Mouse (Mus musculus) granulocyte monocyte progenitor cell, adult 5-6 weeks (primary cell): ENCODE data around the gene Ak9. TPM values are rescaled to one million over a fixed set of nuclear protein-coding genes. Genes with fewer than 3 reads are reported as not detected.

Source experiments
- ATAC-seq: replicated peaks from 2 replicates; pipeline ENCODE4 v1.8.0; 2016; ENCODE audit warnings: mild to moderate bottlenecking, moderate TSS enrichment, inconsistent platforms; ENCODE audit not compliant: poor library complexity, severe bottlenecking
- total RNA-seq, 2 experiments: library from RNA; stranded (forward) in 1 of 2; stranded (reverse) in 1 of 2; fragments of 200-712, 200-1000 nt in 1 of 2; fragments of >200 nt in 1 of 2; fragmentation: Nextera tagmentation in 1 of 2; gene quantifications; 2 replicates each; pipeline ENCODE4 v1.2.3; 2014 to 2017

The Ak9 gene
- total RNA-seq (2014; fragmentation: Nextera tagmentation) (not detected in 2 replicates), total RNA-seq (2017) (not detected in 2 replicates)

- peak; percentile 73 for ATAC-seq
Measured at GRCm38 (mm10) chr10:41303639-41304444, at the start of gene Ak9. Gene Ak9 (plus strand): TSS chr10:41303980.

DNA sequence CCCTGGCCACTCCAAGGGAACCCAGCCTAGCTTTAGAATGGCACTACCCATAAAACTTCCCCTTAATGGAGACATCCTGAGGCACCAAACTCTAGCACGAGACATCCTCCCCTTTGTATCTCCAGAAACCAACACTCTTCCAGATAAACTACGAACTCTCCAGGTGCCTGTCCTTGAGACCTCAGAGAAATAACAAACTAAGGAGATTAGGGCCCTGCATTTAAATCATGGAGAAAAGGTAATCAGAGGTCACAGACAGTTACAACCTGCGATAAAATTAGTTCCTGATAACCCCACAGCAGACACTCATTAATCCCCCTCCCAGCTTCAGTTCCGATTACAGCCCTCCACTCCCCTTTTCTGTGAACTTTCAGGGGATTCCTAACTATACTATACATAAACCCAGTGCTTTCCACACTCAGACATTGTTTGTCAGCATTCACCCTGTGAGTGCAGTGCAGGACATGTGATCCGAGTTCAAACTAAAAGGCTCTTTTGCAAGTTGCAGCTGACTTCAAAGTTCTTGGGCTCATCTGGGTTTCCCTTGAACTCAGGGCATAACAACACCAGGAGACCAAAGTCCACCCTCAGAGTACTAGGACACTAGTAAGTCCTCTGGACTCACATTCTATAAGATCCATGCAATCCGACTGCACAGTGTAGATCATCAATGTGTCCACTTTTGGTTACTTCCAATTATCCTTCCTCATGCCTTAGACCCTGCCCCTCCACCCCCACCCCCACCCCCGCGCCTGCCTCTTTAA, 43.4 kb upstream of the Ak9 start:
- ATAC-seq, result no peak

GRCm38 (mm10) chr10:41261218-41261617, 42.6 kb upstream of the Ak9 start:
- no peak for ATAC-seq

- no peak for ATAC-seq
Measured at GRCm38 (mm10) chr10:41261889-41262288, 41.9 kb upstream of the Ak9 start.

DNA sequence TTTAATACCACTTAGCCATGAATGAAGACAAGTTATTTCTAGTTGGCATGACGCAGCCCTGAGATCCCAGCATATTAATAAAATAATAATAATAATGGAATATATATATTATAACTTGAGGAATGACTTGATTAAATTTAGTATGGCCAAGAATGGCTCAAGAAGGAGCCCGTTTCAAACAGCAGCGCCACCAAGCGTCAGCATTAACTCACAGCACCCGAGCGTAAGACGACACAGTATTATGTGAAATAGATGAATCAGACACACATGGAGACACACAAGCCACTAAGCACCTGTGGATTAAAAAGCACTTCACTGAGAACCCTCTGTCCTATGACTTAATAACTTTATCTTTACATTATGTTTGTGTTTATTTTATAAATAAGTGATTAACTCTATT, 31.9 kb upstream of the Ak9 start:
- no peak for ATAC-seq

DNA sequence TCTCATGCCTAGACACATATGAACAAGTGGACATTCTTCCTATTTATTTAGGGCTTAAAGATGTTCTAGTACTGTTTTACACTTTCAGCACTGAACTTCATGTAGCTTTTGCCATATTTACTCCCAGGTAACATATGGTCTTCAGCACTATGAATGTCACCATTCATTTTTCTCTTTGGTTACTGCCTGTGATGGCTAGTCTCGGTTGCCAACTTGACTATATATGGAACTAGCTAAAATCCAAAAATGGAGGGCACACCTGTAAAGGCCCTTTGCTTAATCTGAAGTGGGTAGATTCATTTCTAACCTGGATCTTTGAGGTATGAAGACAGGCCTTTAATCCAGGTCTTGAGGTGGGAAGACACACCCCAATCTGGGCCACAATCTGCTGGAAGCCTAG, 28.9 kb upstream of the Ak9 start:
- no peak for ATAC-seq

DNA sequence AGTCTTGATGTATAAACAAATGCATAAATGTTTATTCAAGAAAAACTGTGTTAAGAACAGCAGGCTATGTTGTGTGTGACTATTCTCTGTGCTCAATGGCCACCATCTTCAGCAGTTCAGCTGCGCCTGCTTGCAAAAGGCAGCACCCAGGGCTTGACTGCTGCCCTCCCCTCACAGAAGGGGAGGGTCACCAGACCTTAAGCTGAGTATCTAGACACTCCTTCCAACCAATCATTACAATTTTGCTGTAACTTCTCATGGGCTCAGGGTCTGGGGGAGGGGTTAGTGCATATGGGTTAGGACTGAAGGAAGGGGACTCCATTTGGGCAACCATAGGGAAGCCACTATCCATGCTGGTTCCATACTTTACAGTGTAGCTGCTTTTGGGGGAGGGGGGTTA, 25.0 kb upstream of the Ak9 start:
- ATAC-seq, result no peak

DNA sequence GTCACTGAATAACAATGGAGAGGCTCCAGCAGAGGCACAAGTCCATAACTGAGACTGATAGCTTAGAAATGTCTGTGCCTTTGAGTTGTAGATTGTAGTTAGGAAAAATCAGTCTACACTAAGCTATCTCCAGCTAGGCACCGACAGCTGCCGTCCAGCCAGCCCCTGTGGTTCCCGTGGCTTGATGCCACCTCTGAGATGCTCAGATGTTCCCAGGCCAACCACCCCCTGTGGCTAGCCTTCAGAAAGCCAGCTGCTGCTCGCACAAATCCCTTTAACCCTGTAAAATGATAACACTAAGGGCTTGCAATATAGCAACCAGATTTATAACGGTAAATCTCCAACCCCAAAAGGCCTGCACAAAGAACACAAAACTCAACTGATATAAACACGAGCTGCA, 23.6 kb upstream of the Ak9 start:
- no peak for ATAC-seq

DNA sequence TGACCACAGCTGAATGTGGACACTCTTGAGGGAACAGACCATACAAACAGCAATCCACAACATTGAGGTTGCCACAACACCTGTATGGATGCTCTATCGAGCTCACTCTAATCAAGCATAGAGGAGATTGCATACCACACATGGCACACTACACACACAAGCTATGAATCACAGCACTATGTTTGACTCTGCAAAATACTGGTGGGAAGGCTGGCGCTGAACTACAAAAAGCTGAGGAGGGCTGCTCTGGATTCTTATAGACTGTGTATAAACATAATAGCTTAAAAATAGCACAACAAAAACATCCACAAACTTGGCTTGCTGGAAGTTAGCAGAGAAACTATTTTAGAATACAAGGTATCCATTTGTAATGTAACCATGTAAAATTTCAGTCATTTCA, 23.0 kb upstream of the Ak9 start:
- no peak for ATAC-seq

GRCm38 (mm10) chr10:41282086-41282485, 21.7 kb upstream of the Ak9 start:
- ATAC-seq, result no peak

DNA sequence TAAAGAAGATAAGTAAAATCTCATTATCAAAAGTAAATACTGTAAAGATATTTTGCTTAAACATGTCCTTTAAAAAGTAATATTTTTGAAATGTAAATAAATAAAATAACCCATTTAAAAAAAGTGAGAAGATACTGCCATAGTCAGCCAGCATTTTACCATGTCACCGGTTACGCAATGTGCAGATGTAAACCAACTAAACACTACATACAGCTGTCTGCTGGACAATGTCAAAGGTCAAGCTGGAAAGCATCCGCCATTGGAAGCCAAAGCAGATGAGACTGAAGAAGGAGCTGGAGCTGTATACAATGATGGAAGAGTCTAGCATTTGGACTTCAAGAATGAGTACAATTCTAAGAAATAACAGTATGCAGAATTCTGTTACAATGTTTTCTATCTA, 16.2 kb upstream of the Ak9 start:
- ATAC-seq, result no peak

DNA sequence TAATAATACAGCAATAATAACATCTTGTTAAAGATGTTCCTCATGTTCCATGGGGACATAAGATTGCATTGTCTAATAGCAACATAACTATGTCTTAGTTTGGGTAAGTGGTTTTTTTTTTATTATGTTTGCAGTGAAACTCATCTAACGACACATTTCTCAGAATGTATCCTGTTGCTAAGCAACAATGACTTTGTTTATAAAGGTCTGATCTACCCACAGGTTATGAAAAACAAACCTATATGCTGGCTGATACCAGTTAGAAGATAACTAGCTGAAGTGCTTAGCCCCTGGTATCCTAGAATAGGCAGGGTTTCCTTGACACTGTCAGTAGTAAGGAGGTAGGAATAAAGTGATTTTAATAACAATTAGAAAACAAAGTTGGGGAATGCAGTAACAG, 15.7 kb upstream of the Ak9 start:
- no peak for ATAC-seq

- ATAC-seq, result peak; percentile 92
Measured at GRCm38 (mm10) chr10:41288771-41289415, 14.9 kb upstream of the Ak9 start.

DNA sequence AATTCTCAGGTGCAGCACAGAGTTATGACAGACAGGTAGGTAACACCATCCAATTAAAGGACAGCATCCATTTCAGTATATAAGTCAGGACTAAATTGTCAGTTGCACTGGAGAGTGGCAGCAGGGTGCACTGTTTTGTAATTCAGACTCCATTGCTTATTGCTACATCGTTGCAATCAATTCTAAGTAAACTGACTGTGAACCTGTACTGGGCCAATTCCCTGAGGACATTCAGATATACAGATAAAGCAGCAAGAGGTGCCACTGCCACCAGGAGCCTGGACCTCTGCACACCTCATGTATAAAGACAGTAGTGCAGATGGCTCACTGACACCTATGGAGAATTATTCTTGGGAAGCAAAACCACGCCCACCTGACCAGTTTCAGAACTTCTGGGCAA, 12.8 kb upstream of the Ak9 start:
- ATAC-seq, result no peak

DNA sequence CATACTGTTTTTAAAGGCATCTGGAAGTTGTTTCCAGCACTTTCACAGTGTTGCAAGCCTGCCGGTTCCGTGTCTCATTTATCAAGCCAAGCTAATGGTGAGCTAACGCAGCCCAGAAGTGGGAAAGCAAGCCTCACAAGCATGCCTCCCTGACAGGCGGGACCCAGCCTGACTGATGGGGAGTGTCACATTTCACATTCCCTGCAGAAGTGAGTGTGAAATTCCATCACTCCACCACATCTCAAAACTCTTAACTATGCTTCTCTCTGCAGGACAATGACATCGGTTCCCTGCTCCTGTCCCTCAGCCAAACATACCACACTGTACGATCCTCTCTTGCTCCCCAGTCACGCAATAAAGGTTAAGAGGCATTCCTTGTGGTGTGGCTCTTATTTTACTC, 10.8 kb upstream of the Ak9 start:
- ATAC-seq, result no peak

DNA sequence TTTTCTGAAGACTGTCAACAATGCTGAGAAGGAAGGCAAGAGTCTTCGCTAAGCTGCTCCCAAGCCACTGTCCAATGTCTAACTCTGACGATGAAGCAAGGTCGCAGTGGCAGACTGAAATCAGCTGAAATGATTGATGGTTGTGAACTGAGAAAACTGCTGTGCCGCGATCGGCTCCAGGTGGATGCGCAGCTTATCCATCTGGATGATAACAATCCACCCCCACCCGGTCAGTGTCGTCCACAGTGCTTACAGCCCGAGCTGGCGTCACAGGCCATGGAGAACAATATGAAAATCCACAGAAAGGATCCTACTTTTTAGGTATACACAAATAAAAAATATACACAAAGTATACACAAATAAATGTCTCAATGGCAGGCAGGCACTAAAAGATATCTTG, 9.0 kb upstream of the Ak9 start:
- ATAC-seq, result no peak

DNA sequence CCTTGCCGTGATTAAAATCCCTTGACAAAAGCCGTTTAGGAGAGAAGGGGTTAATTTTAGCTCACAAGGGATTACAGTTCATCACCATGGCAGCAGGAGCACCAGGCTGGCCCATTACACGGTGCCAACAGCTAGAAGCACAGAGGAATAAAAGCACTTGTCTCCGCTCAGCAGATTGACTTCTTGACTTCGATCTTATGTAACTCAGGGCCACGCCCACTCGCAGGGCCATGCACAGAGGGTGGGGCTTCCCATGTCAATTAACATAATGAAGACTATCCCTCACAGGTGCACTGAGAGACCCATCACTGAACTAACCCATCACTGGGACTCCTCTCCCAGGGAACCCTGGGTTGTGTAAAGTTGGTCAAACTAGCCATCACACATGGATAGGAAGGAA, 8.6 kb upstream of the Ak9 start:
- ATAC-seq, result peak; percentile 55

- no peak for ATAC-seq
Measured at GRCm38 (mm10) chr10:41300161-41300560, 3.6 kb upstream of the Ak9 start.

GRCm38 (mm10) chr10:41302689-41303431, 920 bp upstream of the Ak9 start, which contains the start of gene Fig4:
Gene Fig4 (minus strand): TSS chr10:41303260.
- peak; percentile 89 for ATAC-seq

DNA sequence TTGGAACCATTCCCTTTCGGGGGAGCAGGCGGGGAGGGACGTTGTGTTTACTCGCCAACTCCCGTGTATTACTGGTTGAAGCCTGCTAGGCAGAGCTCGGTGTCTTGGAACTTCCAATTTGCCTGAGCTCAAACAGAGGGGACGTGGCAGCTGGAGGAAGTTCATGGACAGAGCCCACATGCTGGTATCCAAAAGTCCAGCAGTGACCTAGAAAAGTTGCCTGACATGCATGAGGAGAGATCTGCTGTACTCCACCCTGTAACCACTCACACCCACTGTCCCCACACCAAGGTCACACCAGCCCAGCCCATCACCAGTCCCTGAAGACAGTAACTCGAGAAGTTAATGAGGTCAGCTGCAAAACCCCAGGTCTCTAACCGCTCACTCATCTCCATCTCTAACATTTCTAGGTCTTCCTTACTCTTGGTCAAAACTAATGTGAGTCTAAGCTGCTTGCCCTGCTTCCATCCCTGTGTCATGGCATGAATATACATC, 1.2 kb downstream of the Ak9 start:
- no peak for ATAC-seq
